Mouse (Mus musculus) midbrain, embryonic 10.5 days (tissue): ENCODE data around the gene Clip2. TPM values are rescaled to one million over a fixed set of nuclear protein-coding genes. Genes with fewer than 3 reads are reported as not detected.
A peak's percentile ranks its signal among the peaks of the same experiment; 100 is the strongest.
"Not testable (repeated sequence)": the region's sequence is repeated elsewhere in the genome, so short reads cannot be mapped to it uniquely, and the experiment has no call there.

Experiments used
- DNase-seq: peaks from one replicate; pipeline ENCODE4 v3.0.0-alpha.2; 2017; ENCODE audit warnings: low spot score
- H3K27ac ChIP-seq: fragments of 300-500 bp; sonication (generic); replicated peaks from 2 replicates; pipeline ENCODE4 v1.5.1; 2016; ENCODE audit warnings: mild to moderate bottlenecking
- H3K27me3 ChIP-seq: fragments of 300-500 bp; sonication (generic); 2 replicates; pipeline ENCODE4 v1.6.1; 2016; ENCODE audit warnings: low read depth, mild to moderate bottlenecking; ENCODE audit not compliant: poor library complexity, severe bottlenecking
- H3K36me3 ChIP-seq: fragments of 300-500 bp; sonication (generic); 2 replicates; pipeline ENCODE4 v1.6.1; 2016; ENCODE audit warnings: mild to moderate bottlenecking, moderate library complexity
- H3K4me1 ChIP-seq: fragments of 300-500 bp; sonication (generic); 2 replicates; pipeline ENCODE4 v1.6.1; 2016
- H3K4me3 ChIP-seq: fragments of 300-500 bp; sonication (generic); 2 replicates; pipeline ENCODE4 v1.5.1; 2016; ENCODE audit warnings: mild to moderate bottlenecking, moderate library complexity
- H3K9me3 ChIP-seq: fragments of 300-500 bp; sonication (generic); replicated peaks from 2 replicates; pipeline ENCODE4 v1.6.1; 2016; ENCODE audit warnings: mild to moderate bottlenecking
- WGBS: fragments of 180-500 bp; shearing (Covaris S2); methylation state at CpG from one replicate; pipeline ENCODE4 v1.1.7; 2016; 5-methylcytosine and 5-hydroxymethylcytosine counted together
- polyA plus RNA-seq: library from polyadenylated mRNA; unstranded; fragments of >200 nt; fragmentation: Nextera tagmentation; extraction: Ambion mirVana; gene quantifications from 2 replicates; pipeline ENCODE4 v1.2.1, GENCODE M21; 2016

Gene Clip2
- polyA plus RNA-seq, 1 experiment from 2014 or later = 4.6 TPM

GRCm38 (mm10) chr5:134458416-134458815 is 93.8 kb downstream of the Clip2 start:
- peaks cover 34% of the 10 kb centered on the region for H3K4me1 ChIP-seq
- no peaks in the 10 kb centered on the region for H3K9me3 ChIP-seq
- no peak overlapping the region for H3K4me3 ChIP-seq
- no peak for DNase-seq
- H3K36me3 ChIP-seq = peaks cover 12% of the 10 kb centered on the region
- no peaks in the 10 kb centered on the region for H3K27me3 ChIP-seq
- WGBS = 86% methylated on average over 3 of the region's 3 CpGs
- H3K27ac ChIP-seq = no peak overlapping the region

- Histone ChIP-seq H3K4me1 (peaks cover 37% of the 10 kb centered on the region), H3K9me3 (peaks cover 6% of the 10 kb centered on the region), H3K4me3 (peak overlapping the region; percentile 86; the same call in 1 of the 2 replicates), H3K36me3 (peaks cover 23% of the 10 kb centered on the region), H3K27ac (peak overlapping the region; percentile 98; the same call in 1 of the 2 replicates), H3K27me3 (no peaks in the 10 kb centered on the region)
- no peak for DNase-seq
- WGBS = 91% methylated on average over 2 of the region's 2 CpGs
Observed at GRCm38 (mm10) chr5:134457371-134457770, 94.9 kb downstream of the Clip2 start.

DNA sequence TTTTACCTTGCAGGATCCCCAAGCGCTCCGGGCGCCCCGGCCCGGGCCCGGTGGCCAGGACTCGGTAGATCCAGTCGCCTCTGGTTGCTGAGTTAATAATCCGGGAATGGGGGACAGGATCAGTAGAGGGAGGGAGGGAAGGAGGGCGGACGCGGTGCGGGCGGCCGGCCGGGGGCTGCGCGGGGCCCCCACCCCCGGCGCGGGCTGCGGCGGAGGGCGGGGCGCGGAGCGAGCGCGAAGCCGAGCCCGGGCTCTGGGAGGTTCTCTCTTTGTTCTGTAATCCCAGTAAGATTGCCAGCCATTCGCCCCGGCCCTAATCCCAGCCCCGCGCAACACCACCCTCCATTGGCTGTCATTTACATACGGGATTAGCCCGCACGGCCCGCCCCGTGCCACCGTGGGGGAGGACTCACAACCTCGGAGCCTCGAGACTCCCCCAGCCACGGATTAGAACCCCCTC is 95.7 kb downstream of the Clip2 start, which contains the start of gene Gtf2ird1:
Gtf2ird1 (minus strand) TSS at position 214 of the 460 bp plus-strand sequence.
- Histone ChIP-seq H3K9me3 (peaks cover 14% of the 10 kb centered on the region), H3K36me3 (peaks cover 31% of the 10 kb centered on the region), H3K27me3 (no peaks in the 10 kb centered on the region), H3K4me3 (peak within 1 kb of the TSS; percentile 86), H3K27ac (peak within 1 kb of the TSS; percentile 98), H3K4me1 (peaks cover 35% of the 10 kb centered on the region)
- WGBS = under 1% methylated on average over 44 of the region's 44 CpGs
- DNase-seq = peak; percentile 89

DNA sequence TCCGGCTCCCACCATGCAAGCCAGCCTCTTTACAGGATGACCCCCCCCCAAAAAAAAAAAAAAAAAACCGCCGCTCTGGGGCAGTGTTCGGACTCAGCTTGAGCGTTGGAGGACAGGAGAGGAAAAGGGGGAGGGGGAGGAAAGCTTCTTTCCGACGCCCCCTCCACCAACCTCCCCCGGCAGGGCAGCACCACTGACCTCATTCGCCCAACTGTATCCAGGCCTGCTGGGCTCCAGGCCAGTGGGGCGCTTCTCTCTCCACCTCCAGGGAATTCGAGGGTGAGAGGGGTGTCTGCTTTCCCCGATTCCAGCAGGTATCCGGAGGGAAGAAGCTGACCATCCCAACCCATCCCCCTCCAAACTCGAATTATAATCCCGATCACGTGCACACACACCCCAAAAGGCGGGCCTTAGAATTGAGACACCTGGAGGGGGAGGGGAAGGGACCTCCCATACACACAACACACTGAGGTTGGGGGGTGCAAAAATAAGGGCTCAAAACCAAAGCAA is 96.3 kb downstream of the Clip2 start:
- peak overlapping the region; percentile 98 for H3K27ac ChIP-seq
- peak; percentile 69 for DNase-seq
- 0% methylated on average over 17 of the region's 17 CpGs for WGBS
- peaks cover 20% of the 10 kb centered on the region for H3K9me3 ChIP-seq
- no peaks in the 10 kb centered on the region for H3K27me3 ChIP-seq
- H3K36me3 ChIP-seq = peaks cover 37% of the 10 kb centered on the region
- peaks cover 30% of the 10 kb centered on the region for H3K4me1 ChIP-seq
- peak overlapping the region; percentile 86 for H3K4me3 ChIP-seq

DNA sequence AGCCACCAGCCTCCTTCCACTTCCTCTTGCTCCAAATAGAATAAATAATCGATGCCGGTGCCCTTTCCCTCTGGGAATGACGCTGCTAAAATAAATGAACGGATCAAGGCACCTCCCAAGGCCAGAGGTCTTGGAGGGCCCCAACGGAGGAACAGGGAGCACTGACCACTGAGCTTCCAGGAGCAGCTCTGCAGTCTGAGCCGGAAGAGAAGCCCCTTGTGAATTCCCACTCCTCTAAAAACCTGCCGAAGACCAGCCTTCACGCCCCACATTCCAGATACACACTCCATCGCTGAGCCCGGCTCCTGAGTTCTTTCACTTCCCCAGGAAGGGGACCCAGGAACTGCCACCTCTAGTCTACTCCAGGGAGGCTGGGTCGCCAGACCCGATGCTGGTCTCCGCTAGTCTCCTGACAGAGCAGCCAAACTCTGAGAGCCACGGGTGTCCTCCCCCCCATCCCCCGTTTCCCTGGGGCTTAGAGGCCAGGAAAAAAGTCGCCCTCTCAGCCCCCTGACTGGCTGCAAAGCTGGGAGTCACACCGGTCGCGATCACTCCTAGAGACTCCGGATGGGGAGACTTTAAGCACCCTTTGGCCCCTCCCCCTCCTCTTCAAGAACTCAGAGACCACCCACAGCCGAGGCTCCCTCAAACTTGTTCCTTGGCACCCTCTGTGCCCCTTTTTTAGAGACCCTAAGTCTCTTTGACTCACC is 96.9 kb downstream of the Clip2 start:
- H3K9me3 ChIP-seq = peaks cover 20% of the 10 kb centered on the region
- H3K4me1 ChIP-seq = peaks cover 30% of the 10 kb centered on the region
- peak overlapping the region; percentile 86 for H3K4me3 ChIP-seq
- peak overlapping the region; percentile 98 for H3K27ac ChIP-seq
- peak; percentile 63 for DNase-seq
- peaks cover 43% of the 10 kb centered on the region for H3K36me3 ChIP-seq
- H3K27me3 ChIP-seq = no peaks in the 10 kb centered on the region
- 4% methylated on average over 21 of the region's 21 CpGs for WGBS

DNA sequence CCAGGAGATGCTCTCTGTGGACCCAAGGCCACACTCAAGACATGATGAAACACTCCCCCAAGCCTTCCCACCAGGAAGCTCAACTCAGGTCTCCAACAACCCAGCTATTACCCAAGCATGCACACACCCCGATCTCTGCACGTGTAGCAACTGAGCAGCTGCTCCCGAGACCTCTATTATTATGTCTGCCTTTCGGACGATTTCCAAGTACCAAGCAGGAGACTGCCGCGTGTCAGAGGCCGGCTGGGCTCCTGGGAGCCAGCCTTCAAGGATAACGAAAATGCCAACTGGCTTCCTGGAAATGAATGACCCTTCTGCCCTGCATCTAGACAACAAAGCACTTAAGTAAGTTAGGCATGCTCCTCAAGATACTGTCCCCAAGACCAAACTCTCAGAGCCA is 97.8 kb downstream of the Clip2 start:
- Histone ChIP-seq H3K27me3 (no peaks in the 10 kb centered on the region), H3K4me3 (peak overlapping the region; percentile 86), H3K4me1 (peaks cover 30% of the 10 kb centered on the region), H3K27ac (peak overlapping the region; percentile 98), H3K36me3 (peaks cover 52% of the 10 kb centered on the region), H3K9me3 (peaks cover 26% of the 10 kb centered on the region)
- DNase-seq = no peak
- 78% methylated on average over 9 of the region's 9 CpGs for WGBS

DNA sequence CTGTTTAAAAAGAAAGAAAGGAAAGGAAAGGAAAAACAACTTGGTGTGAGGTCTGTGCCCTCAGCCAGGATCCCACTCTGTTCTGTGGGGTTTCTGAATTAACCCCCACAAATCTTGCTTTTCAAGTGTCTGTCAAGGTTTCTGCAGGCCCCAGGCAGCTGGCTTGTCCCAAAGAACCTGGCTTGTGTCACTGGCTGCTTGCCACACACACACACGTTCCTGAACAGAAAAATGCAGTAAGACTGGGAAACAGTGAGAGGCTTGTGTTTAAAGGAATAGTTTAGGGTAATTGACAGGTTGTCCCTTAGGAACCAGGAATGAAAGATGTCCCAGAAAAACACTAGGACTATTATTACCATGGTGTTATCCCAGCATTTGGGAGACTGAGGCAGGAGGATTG is 98.7 kb downstream of the Clip2 start:
- peaks cover 58% of the 10 kb centered on the region for H3K36me3 ChIP-seq
- H3K27ac ChIP-seq = no peak overlapping the region
- H3K4me1 ChIP-seq = peaks cover 30% of the 10 kb centered on the region
- 77% methylated on average over 1 of the region's 1 CpGs for WGBS
- H3K4me3 ChIP-seq = peak overlapping the region; percentile 86; the same call in 1 of the 2 replicates
- DNase-seq = no peak
- H3K27me3 ChIP-seq = no peaks in the 10 kb centered on the region
- peaks cover 26% of the 10 kb centered on the region for H3K9me3 ChIP-seq

GRCm38 (mm10) chr5:134446755-134447154 is 105.5 kb downstream of the Clip2 start:
- DNase-seq = not testable (repeated sequence)

DNA sequence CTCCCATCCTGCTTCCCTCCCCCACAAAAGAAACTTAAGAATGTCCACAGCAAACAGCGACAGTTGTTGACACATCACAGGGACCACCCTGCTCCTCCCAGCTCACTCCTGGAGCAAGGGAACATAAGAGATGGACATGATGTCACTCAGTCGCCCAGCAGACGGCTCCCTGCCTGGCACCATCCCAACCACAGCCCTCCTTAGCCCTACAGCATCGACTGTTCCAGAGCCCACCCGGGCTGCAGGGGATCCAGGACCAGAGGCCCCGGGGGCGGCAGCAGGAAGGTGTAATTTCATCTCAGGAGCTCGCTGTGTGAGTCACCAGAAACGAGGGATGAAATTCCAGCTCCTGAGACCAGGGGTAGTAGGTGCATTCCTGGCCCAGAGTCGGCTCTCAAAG is 106.3 kb downstream of the Clip2 start:
- no peak overlapping the region for H3K27ac ChIP-seq
- WGBS = 80% methylated on average over 10 of the region's 10 CpGs
- no peaks in the 10 kb centered on the region for H3K27me3 ChIP-seq
- H3K4me1 ChIP-seq = peaks cover 10% of the 10 kb centered on the region
- H3K9me3 ChIP-seq = peaks cover 52% of the 10 kb centered on the region
- H3K4me3 ChIP-seq = no peak overlapping the region
- DNase-seq = no peak
- H3K36me3 ChIP-seq = peaks cover 96% of the 10 kb centered on the region

More at GRCm38 (mm10) chr5:134446755-134447154, 105.5 kb downstream of the Clip2 start:
- peaks cover 53% of the 10 kb centered on the region for H3K9me3 ChIP-seq
- peaks cover 96% of the 10 kb centered on the region for H3K36me3 ChIP-seq
- not testable (repeated sequence) for H3K4me3 ChIP-seq, H3K27me3 ChIP-seq, H3K27ac ChIP-seq, H3K4me1 ChIP-seq
- 93% methylated on average over 4 of the region's 4 CpGs for WGBS

GRCm38 (mm10) chr5:134445208-134445831 is 106.9 kb downstream of the Clip2 start:
- no peak overlapping the region for H3K27ac ChIP-seq
- no peaks in the 10 kb centered on the region for H3K27me3 ChIP-seq
- H3K4me3 ChIP-seq = no peak overlapping the region
- peaks cover 96% of the 10 kb centered on the region for H3K36me3 ChIP-seq
- no peak for DNase-seq
- H3K9me3 ChIP-seq = peaks cover 57% of the 10 kb centered on the region
- peaks cover 10% of the 10 kb centered on the region for H3K4me1 ChIP-seq
- 88% methylated on average over 10 of the region's 10 CpGs for WGBS

DNA sequence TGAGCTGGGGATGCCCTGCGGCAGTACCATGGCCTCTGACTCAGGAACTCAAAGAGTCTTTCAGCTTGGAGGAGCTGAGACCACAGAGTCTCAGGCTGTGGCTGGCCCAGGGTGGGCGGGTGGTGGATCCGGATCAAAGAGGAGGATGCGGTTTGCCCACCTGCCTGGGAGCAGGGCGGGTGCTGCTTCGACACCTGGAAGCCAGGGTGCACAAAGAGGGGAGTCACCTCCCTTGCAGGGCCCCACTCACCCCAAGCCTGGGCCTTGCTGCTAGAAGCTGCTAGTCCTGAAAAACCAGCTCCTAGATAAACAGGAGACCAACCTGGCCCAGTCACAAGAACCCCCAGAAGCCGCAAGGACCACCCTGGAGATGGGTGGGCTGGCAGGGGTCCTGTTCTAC is 107.8 kb downstream of the Clip2 start:
- no peak for DNase-seq
- H3K27me3 ChIP-seq = no peaks in the 10 kb centered on the region
- peaks cover 60% of the 10 kb centered on the region for H3K9me3 ChIP-seq
- H3K36me3 ChIP-seq = peaks cover 96% of the 10 kb centered on the region
- H3K4me3 ChIP-seq = no peak overlapping the region
- no peak overlapping the region for H3K27ac ChIP-seq
- WGBS = 98% methylated on average over 7 of the region's 7 CpGs
- H3K4me1 ChIP-seq = peaks cover 10% of the 10 kb centered on the region

DNA sequence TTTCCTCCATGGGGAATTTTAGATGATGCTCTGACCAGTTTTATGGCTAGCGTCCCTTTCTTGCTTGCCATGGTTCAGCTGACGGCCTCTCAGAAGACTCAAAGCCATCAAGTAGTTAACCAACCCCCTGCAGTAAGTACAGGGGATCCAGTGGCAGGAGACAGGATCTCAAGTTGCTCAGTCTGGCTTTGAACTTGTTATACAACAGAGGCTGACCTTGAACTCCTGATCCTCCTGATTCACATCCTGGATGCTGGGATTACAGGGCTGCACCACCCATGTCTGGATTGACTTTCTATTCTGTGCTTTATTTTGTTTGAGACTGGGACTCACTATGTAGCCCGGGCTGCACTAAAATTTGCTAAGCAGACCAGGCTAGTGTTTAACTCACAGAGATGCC is 110.2 kb downstream of the Clip2 start:
- Histone ChIP-seq H3K36me3 (peaks cover 99% of the 10 kb centered on the region), H3K27me3 (no peaks in the 10 kb centered on the region), H3K9me3 (peaks cover 59% of the 10 kb centered on the region), H3K27ac (no peak overlapping the region), H3K4me3 (no peak overlapping the region), H3K4me1 (peaks cover 25% of the 10 kb centered on the region)
- no peak for DNase-seq
- 95% methylated on average over 3 of the region's 3 CpGs for WGBS

DNA sequence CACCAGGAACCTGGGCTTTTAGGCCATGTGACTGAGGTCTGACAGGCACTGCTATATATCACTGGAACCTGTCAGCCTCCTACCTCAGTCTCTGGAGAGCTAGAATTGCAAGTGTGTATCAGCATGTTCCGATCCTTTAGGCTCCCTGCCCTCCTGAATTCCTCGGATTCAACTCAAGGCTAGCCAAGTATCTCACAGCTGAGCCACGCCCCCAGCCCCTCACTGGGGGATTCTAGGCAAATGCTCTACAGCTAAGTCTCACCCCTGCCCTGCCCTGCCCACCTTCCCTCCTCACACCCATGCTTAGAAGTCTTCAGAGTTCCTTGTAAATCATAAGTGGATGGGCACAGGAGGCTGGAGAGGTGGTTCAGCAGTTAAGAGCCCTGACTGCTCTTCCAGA is 111.1 kb downstream of the Clip2 start:
- H3K4me3 ChIP-seq = no peak overlapping the region
- 91% methylated on average over 3 of the region's 3 CpGs for WGBS
- H3K9me3 ChIP-seq = peaks cover 54% of the 10 kb centered on the region
- H3K36me3 ChIP-seq = peaks cover 89% of the 10 kb centered on the region
- peaks cover 34% of the 10 kb centered on the region for H3K4me1 ChIP-seq
- no peak overlapping the region for H3K27ac ChIP-seq
- no peak for DNase-seq
- no peaks in the 10 kb centered on the region for H3K27me3 ChIP-seq
